Mouse (Mus musculus) C2C12 (cell line): ENCODE results near the gene Rfwd3.

Experiments
- CEBPB ChIP-seq: IDR thresholded peaks from one replicate; pipeline ENCODE4 v1.6.1; 2011; ENCODE audit warnings: low read depth, mild to moderate bottlenecking, control low read depth, moderate library complexity
- CTCF ChIP-seq: IDR thresholded peaks from one replicate; pipeline ENCODE4 v1.5.1; 2011; ENCODE audit not compliant: control insufficient read depth, insufficient read depth, insufficient read length
- MAX ChIP-seq: IDR thresholded peaks from one replicate; pipeline ENCODE4 v1.6.1; 2011; ENCODE audit warnings: mild to moderate bottlenecking, control low read depth
- MYOD1 ChIP-seq: IDR thresholded peaks from one replicate; pipeline ENCODE4 v1.6.1; 2011; ENCODE audit warnings: low read depth; ENCODE audit not compliant: control insufficient read depth, insufficient read length
- MYOG ChIP-seq: IDR thresholded peaks from one replicate; pipeline ENCODE4 v1.6.1; 2011; ENCODE audit not compliant: control insufficient read depth, insufficient read length; ENCODE audit errors: extremely low read depth
- USF1 ChIP-seq: IDR thresholded peaks from one replicate; pipeline ENCODE4 v1.6.1; 2011; ENCODE audit warnings: low read depth, mild to moderate bottlenecking, control low read depth, moderate library complexity

- TF ChIP-seq CTCF (no peak), CEBPB (no peak), USF1 (no peak), MAX (no peak), MYOD1 (no peak), MYOG (no peak)
These were observed 51.9 kb downstream of the Rfwd3 start for GRCm38 (mm10) chr8:111248136-111248535.
